Mouse (Mus musculus) embryonic stem cell, embryonic (primary cell): ENCODE measurements around the gene 1700029J07Rik.

ENCODE experiments used
- CTCF ChIA-PET, 4 experiments: fragments of 300-600 bp in 2 of 4; fragments of 350-600 bp in 2 of 4; sonication (Branson Sonifier 250); formaldehyde crosslinking; loops; one replicate each; lab custom pipeline; 2022; ENCODE audit warnings: inconsistent platforms in 2 of 4; lab: Charles Lee
- POLR2A ChIA-PET, 4 experiments: fragments of 300-600 bp in 2 of 4; fragments of 350-600 bp in 2 of 4; sonication (Branson Sonifier 250); formaldehyde crosslinking; loops; one replicate each; lab custom pipeline; 2022; ENCODE audit warnings: antibody characterized with exemption in 4 of 4, inconsistent platforms in 1 of 4; lab: Charles Lee

The 1700029J07Rik gene

DNA sequence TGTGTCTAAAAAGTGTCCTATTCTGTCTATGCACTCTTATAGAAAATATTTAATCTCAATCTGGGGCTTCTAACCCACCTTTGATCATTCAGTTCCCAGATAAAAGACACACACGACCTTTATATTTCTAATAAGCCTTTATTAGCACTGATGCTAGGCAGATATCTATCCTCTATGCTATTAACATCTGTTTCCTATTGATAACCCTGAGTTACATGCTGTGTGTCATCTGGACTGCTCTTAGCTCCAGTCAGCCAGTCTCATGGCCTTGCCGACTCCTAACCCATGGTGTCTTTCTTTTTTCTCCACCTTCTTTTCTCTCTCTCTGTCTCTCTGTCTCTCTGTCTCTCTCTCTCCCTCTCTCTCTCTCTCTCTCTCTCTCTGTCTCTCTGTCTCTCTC, 13.1 kb upstream of the 1700029J07Rik start:
- CTCF ChIA-PET, result no interaction called here

DNA sequence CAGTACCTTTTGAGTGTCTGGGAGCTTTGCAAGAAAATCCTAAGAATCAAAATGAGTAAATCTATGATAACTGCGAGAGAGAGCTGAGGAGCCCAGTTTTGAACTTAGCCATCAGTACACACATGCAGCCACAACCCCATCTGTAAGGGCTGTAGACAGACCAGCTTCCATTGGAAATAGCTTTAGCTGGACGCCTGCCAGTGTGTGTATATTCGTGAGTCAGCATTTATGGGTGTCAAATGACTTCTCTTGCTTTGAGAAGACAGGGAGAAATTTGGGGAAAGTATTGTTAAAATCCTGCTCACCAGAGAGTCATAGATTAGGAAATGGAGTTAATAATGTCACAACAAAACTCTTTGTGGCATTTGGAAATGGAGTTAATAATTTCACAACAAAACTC, 11.6 kb upstream of the 1700029J07Rik start:
- CTCF ChIA-PET, result interaction anchor here in 1 of 4 experiments (1.4 kb wide), 1 partner anchor 16 kb away, joined by 4 read pairs; no protein-coding TSS in a partner anchor

More for the DNA sequence above, 13.1 kb upstream of the 1700029J07Rik start:
- POLR2A ChIA-PET, result interaction anchor here in 1 of 4 experiments (1.3 kb wide), 1 partner anchor 11 kb away, joined by 3 read pairs; no protein-coding TSS in a partner anchor

DNA sequence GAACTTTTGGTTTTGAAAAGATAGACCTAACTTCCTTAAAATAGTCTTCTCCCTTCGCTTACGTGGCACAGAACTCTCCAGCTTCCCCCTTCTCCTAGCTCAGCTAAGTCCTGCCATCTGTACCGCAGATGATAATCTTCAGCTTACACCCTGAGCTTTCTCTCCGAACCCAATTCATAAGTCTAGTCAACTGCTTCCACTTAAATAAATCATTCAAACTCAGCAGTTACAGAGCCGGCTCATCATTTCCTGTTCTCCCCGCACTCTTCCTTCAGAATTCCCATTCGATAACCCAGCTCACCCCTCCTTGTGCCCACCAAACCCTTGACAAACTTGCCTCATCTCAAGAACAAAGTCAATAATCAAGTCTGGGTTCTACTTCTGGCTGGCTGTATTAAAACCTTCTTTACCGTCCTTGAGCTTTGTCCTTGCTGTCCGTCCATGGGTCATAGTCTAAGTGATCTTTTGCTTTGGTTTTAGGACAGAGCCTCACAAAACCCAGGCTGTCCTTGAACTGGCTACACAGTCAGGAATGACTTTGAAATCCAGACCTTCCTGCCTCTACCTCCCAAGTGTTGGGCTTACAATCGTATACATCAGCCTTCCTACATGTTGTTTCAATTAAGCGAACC, 901 bp upstream of the 1700029J07Rik start:
- POLR2A ChIA-PET, result interaction anchor here in 3 of 4 experiments (0.7 to 3.3 kb wide), 8 partner anchors 22 to 235 kb away, joined by 3 to 27 read pairs (median 4); partner anchors contain the start of genes Lrp2bp (in 2 of the 3) and Slc25a4 (in 2 of the 3)
- CTCF ChIA-PET, result interaction anchor here in 1 of 4 experiments (0.6 to 0.7 kb wide), 2 partner anchors 135 to 196 kb away, joined by 3 to 6 read pairs; no protein-coding TSS in a partner anchor

More for the DNA sequence above, 11.6 kb upstream of the 1700029J07Rik start:
- POLR2A ChIA-PET, result no interaction called here

DNA sequence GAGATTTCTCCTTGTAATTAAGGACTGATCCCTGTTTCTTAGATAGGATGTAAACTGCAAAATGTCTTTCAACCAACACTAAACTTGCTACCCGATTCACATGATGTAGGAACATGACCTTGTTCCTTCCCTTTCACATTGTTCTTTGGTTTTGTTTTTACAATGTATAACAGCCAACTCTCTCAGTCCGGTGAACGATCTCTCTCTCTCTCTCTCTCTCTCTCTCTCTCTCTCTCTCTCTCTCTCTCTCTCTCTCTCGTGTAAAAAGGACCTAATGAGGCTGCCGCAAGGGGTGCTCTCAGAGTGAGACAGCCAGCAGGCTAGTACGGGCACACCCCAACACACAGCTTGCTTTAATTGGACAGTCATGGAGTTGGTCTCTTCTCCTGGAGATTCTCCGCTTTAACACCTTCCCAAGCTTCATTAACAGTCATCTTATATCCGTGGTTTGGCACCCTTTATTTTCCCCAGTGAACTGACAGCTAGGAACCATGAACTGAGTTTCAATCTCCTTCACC, 1.0 kb downstream of the 1700029J07Rik start:
- POLR2A ChIA-PET, result interaction anchor here in 1 of 4 experiments (3.3 kb wide), 1 partner anchor 25 kb away, joined by 27 read pairs; the partner anchor contains the start of gene Lrp2bp
- CTCF ChIA-PET, result no interaction called here

DNA sequence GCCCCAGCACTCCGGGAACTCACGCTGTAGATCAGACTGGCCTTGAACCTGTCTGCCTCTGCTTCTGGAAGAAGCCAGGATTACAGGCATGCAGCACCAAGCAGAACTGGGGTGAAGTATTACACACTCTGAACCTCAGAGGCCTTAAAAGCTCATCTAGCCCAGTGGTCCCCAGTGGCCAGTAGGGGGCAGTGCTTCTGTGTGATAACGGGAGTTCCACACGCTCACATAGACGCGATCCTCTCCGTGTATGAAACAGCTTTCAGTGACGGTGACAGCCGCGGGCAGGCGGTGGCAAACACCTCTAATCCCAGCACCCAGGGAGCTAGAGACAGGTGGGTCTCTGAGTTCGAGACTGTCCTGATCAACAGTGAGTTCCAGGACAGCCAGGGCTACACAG, 4.2 kb downstream of the 1700029J07Rik start:
- POLR2A ChIA-PET, result interaction anchor here in 1 of 4 experiments (1.1 to 1.4 kb wide), 2 partner anchors 29 to 240 kb away, joined by 3 to 6 read pairs; partner anchors contain the start of genes Lrp2bp and Slc25a4
- CTCF ChIA-PET, result interaction anchor here in 3 of 4 experiments (0.6 to 1.2 kb wide), 10 partner anchors 10 to 533 kb away, joined by 3 to 4 read pairs (median 4); partner anchors contain the start of gene Ccdc110 (in 1 of the 3)

DNA sequence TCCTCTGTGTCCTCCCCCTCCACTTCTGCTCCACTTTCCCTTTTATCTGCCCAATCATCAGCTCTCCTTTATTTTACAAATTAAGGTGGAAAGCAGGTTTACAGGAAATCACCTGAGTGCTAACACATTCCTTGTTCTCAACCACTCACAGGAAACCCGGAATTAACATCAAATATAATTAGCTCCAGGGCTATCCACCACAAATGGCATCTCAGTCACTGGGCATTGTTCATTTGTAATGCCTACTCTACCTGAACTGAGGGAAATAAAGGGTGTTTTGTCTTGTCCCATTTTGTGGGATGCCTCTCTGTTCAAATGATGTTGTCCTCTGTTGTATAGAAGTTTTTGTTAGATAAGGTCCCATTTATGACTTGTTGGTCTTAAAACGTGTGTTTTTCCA, 24.4 kb downstream of the 1700029J07Rik start:
- CTCF ChIA-PET, result interaction anchor here in 2 of 4 experiments (0.6 to 0.9 kb wide), 3 partner anchors 16 to 1157 kb away, joined by 3 to 4 read pairs (median 3); partner anchors contain the start of gene Ccdc110 (in 1 of the 2)
- POLR2A ChIA-PET, result interaction anchor here in 1 of 4 experiments (1.2 kb wide), 1 partner anchor 49 kb away, joined by 8 read pairs; the partner anchor contains the start of gene Lrp2bp

DNA sequence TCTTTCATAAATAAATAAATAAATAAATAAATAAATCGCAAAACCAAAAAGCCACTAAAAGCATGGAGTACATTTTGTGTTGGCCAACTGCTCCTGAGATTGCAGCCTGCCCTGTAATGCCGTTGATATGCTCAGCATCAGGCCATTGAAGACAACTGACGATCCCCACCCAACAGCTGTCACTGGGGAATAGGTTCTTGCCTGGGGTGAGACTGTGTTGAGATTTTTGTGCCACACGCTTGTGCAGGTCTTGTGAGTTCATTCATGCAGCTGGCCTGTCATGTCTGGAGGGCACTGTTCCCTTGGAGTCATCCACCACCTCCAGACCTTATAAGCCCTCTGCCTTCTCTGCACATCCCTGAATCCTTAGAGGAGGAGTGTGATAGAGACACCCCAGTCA, 28.8 kb downstream of the 1700029J07Rik start:
- ChIA-PET POLR2A (no interaction called here), CTCF (no interaction called here)

DNA sequence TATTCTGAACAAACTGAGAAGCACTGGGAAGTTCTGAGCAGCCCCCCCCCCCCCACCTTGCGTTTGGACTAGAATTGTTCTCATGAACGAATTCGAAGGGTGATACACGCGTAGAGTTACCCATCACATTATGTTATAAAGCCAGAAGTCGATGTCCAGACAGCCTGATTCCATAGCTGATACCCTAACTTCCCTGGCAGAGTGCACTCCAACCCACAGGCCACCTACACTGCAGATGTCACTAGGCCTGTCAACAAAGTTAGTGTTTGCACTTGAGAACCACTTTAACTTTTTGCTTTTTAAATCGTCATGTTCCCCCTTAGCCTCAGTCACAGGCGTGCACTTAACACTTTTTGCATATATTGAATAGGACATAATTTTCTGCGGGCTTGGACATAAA, 38.1 kb downstream of the 1700029J07Rik start:
- CTCF ChIA-PET, result interaction anchor here in 1 of 4 experiments (3.3 kb wide), 1 partner anchor 141 kb away, joined by 22 read pairs; no protein-coding TSS in a partner anchor

DNA sequence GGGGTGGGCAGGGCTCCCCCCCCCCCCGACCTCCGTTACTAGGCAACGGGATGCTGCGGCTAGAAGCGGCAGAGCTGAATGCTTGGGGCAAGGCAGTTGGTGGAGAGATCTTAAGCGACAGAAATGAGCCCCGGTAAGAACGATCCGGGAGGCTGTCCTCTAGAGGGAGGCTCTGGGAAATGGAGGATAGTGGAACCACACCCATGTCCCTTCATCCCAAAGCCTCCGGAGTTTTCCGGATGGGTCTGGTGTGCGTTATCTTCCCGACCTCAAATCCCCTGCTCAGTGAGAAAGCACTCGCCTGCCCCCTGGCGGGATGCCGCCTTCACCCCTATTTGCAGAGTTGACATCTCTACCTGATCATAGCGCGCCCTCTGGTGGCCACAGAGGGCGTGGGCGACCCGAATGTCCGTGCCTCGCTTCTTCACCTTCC, 40.5 kb downstream of the 1700029J07Rik start, which contains the start of gene Ccdc110:
Gene Ccdc110, plus strand, starts transcription at position 38 of the 433 bp plus-strand sequence.
- POLR2A ChIA-PET, result interaction anchor here in 3 of 4 experiments (0.6 to 1.1 kb wide), 3 partner anchors 276 to 581 kb away, joined by 4 to 6 read pairs (median 5); partner anchors contain the start of gene Slc25a4 (in 1 of the 3)
- CTCF ChIA-PET, result interaction anchor here (0.6 to 3.3 kb wide), 45 partner anchors 12 to 1344 kb away, joined by 3 to 22 read pairs (median 4); partner anchors contain the start of gene Fam149a (in 1 of the 4)

More for the DNA sequence above, 38.1 kb downstream of the 1700029J07Rik start:
- POLR2A ChIA-PET, result no interaction called here

DNA sequence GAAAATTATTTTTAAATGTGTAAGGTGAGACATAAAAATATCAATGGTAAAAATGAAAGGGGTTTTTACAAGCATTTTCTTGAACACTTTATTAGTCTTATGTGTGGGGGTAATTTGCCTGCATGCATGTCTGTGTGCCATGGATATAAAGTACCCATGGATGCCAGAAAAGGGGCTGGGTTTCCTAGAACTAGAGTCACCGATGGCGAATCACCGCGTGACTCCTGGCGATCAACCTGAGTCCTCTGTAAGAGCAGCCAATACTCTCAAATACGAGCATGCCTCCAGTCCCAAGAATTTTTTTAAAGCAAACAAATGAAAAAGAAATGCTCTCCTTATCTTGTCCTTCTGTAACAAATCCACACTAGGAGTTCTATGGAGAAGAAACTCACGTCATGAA, 52.9 kb downstream of the 1700029J07Rik start:
- POLR2A ChIA-PET, result no interaction called here
- CTCF ChIA-PET, result interaction anchor here in 2 of 4 experiments (0.8 to 1.1 kb wide), 2 partner anchors 12 kb away, joined by 3 read pairs; partner anchors contain the start of gene Ccdc110 (in 2 of the 2)

DNA sequence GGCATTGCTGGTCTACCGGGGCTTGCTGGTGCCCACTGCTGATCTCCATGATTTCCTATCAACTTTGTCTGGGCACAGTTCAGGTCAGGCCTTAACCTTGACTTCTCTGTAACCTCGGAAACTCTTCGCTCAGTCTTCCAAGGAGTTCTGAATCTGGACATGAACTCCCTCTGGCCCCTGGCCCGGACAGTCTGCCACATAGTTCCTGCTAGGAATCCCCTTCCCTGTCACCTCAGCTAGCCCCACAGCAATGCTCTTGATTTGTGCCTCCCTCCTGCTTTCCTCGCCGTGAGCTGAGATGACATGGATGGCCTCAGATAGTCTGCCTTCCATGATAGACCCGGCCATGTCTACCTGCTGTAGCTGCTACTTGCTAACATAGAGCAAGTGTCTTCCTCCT, 54.7 kb downstream of the 1700029J07Rik start:
- POLR2A ChIA-PET, result no interaction called here
- CTCF ChIA-PET, result interaction anchor here in 1 of 4 experiments (0.7 kb wide), 1 partner anchor 26 kb away, joined by 3 read pairs; no protein-coding TSS in a partner anchor

DNA sequence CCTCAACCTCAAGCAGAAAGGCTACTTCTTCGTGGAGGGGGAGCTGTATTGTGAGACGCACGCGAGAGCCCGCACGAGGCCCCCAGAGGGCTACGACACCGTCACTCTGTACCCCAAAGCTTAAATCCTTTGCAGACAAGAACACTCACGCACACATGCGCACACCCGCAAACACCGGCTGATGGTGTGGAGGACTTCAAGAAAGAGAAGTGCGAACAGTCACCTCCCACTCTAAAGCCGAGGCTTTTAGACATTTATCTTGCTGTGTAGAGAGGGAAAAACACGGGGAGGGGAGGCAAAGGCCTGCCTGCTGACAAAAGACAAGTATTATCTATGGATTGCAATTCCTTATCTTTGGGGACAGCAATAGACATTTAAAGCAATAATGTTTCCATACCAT, 56.2 kb downstream of the 1700029J07Rik start:
- ChIA-PET POLR2A (interaction anchor here in 2 of 4 experiments (0.7 to 1.4 kb wide), 2 partner anchors 57 to 903 kb away, joined by 3 read pairs; partner anchors contain the start of gene Ufsp2 (in 1 of the 2)), CTCF (interaction anchor here in 1 of 4 experiments (0.6 kb wide), 1 partner anchor 13 kb away, joined by 4 read pairs; no protein-coding TSS in a partner anchor)

DNA sequence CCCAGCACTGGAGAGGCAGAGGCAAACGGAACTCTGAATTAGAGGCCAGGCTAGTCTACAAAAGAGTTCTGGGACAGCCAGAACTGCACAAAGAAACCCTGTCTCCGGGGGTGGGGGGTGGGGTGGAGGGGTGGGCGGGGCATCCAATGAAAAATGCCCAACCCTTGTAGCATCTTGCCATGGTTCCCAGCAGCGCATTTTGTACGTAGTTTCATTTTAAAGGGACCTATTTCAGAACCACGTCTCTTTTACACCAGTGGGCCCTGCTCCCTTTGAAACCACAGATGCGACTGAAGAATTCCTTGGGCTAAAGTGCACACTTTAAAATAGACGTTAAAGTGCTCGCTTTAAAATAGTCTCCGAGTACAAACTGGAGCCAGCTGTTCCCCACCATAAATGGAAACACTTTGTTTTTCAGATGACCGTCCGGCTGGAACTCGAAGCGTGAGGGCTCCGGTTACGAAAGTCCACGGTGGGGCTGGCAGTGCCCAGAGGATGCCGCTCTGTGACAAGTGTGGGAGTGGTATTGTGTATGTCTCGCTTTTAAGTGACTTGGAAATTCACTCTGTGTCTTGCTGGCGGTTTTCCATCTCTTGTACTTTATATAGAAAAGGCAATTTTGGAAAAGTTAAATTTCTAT, 57.9 kb downstream of the 1700029J07Rik start:
- ChIA-PET CTCF (no interaction called here), POLR2A (no interaction called here)

DNA sequence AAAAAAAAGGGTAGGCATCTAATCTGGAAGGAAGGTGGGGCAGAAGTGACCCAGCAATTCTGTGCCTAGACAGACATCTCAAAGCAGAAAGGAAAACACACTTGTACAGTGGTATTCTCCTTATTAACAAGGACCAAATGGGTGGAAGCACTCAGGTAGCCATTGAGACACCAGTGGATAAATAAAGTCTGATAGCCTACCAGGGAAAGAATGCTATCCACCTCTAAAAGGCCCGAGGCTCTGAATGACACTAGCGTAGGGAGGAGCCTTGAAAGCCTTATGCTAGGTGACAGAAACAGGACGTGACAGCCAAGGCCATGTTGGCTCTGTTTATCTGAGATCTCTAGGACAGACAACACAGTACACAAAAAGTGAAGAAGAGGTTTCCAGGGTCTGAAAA, 58.6 kb downstream of the 1700029J07Rik start:
- ChIA-PET POLR2A (no interaction called here), CTCF (no interaction called here)

DNA sequence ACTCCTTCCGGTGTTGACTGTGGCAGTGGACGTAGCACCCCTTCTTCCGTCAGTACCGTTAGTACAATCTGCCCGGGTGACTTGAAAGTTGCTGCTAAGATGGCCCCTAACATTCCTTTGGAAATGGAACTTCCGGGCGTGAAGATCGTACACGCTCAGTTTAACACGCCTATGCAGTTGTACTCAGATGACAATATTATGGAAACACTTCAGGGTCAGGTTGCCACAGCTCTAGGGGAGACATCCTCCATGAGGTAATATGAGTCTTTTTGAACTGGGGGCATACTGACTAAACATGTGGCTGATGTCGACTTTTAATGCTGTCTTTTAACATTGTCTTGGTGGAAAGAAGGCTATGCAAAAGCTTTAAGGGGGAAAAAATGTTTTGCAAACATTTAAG, 61.3 kb downstream of the 1700029J07Rik start:
- CTCF ChIA-PET, result no interaction called here
- POLR2A ChIA-PET, result no interaction called here

DNA sequence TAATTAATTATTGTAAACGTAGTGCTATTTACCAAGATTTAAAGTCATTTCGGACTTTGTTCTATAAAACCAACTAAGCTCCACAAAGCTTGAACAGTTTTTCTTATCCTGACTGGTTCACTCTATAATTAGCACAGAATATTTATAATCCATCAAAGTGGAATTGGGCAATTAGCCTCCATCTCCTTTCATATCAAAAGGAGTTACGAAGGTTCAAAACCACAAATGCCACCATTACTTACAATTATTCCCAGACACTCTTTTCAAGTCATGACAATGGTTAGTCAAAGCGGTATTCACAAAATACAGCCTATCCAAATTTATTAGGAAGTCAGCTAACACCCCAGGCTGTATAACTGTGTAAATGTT, 68.8 kb downstream of the 1700029J07Rik start:
- CTCF ChIA-PET, result no interaction called here

DNA sequence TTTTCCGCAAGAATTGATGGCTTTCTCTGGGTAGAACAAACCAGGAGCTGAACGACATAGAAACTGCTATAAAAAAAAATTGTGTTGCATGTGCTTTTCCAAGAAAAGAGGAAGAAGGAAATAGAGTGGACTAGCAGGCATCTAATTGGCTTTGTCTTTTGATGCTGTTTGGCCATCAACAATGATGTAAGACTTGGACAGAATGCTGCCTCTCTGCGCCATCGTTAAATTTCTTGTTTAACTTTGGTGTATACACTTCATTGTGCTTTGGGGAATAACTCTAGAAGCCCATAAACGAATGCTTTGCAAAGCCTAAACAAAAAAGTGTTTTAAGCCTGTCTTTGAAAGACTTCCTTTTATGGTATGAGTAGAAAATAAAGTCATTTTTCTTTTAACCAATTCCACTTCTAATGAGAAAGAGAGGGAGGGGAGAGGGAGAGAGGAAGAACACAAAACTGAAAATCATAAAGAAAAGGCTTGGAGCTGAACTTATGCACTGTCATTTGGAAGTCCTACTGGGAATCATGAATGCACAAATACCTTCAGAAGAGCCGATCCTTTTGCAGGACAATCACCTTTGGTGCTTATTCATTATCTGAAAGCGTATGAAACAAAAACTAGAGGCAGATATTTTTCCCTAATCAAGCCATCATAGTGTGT, 69.3 kb downstream of the 1700029J07Rik start:
- ChIA-PET CTCF (interaction anchor here in 1 of 4 experiments (0.7 kb wide), 1 partner anchor 14 kb away, joined by 4 read pairs; no protein-coding TSS in a partner anchor), POLR2A (interaction anchor here in 1 of 4 experiments (1.8 kb wide), 1 partner anchor 20 kb away, joined by 4 read pairs; the partner anchor contains the start of gene Pdlim3)

More for the DNA sequence above, 68.8 kb downstream of the 1700029J07Rik start:
- POLR2A ChIA-PET, result interaction anchor here in 1 of 4 experiments (1.8 kb wide), 1 partner anchor 21 kb away, joined by 4 read pairs; the partner anchor contains the start of gene Pdlim3

DNA sequence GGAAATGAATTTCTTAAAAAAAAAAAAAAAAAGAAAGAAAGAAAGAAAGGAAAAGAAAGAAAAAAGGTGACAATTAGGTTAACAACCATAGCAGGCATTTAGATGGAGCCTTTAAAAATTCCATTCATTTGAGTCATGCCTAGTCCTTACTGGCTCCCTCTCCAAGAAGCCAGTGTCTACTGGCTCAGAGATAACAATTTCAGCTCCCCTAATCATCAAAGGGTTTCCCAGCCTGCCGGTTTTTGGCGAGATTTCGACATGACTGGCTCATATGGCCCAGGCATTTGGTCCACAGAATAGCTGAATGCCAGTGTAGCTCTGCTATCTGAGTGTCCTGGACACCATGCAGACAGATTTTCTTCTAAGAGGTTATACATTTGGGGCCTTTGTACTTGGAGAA, 71.4 kb downstream of the 1700029J07Rik start:
- CTCF ChIA-PET, result no interaction called here
- POLR2A ChIA-PET, result interaction anchor here in 1 of 4 experiments (0.6 kb wide), 1 partner anchor 48 kb away, joined by 8 read pairs; no protein-coding TSS in a partner anchor
